Mouse (Mus musculus): ENCODE measurements around the gene Itgb4. TPM values are rescaled to one million over a fixed set of nuclear protein-coding genes. Genes with fewer than 3 reads are reported as not detected.
"Not testable (repeated sequence)": the region's sequence is repeated elsewhere in the genome, so short reads cannot be mapped to it uniquely, and the experiment has no call there.

The Itgb4 gene
- polyA plus RNA-seq, 1 experiment: 8.0 TPM

GRCm38 (mm10) chr11:116011529-116012261 lies 37.2 kb downstream of the Itgb4 start:
- Histone ChIP-seq H3K27ac (ENCODE audit: insufficient read depth, low read length) (no peak overlapping the region), H3K4me3 (ENCODE audit: insufficient read depth, low read length) (peak overlapping the region; percentile 58)

GRCm38 (mm10) chr11:116012262-116012947 lies 37.9 kb downstream of the Itgb4 start, which contains the start of gene Galk1:
TSS of gene Galk1 (minus strand) at chr11:116012719.
- no peak for TF ChIP-seq CTCF (IDR thresholded peaks at IDR 0.05; ENCODE audit: extremely low read depth, insufficient read depth, low read length)
- TF ChIP-seq POLR2A (IDR thresholded peaks at IDR 0.05; ENCODE audit: extremely low read depth, insufficient read depth, low read length): 0 out of 2 replicates have a peak, but pooled peaks have one; percentile 26
- H3K4me3 ChIP-seq (ENCODE audit: insufficient read depth, low read length): peak within 1 kb of the TSS; percentile 58
- no peak within 1 kb of the TSS for H3K27ac ChIP-seq (ENCODE audit: insufficient read depth, low read length)

More at GRCm38 (mm10) chr11:116011529-116012261, 37.2 kb downstream of the Itgb4 start:
- TF ChIP-seq POLR2A (IDR thresholded peaks at IDR 0.05; ENCODE audit: extremely low read depth, insufficient read depth, low read length): no peak
- no peak for TF ChIP-seq CTCF (IDR thresholded peaks at IDR 0.05; ENCODE audit: extremely low read depth, insufficient read depth, low read length)
- no peaks in the 10 kb centered on the region; the same call in 1 of the 2 replicates for H3K4me1 ChIP-seq (ENCODE audit: control insufficient read depth, insufficient read depth, low read length)

GRCm38 (mm10) chr11:116014821-116015220 lies 40.3 kb downstream of the Itgb4 start:
- Histone ChIP-seq H3K4me3 (ENCODE audit: insufficient read depth, low read length) (no peak overlapping the region), H3K4me1 (ENCODE audit: control insufficient read depth, insufficient read depth, low read length) (no peaks in the 10 kb centered on the region; the same call in 1 of the 2 replicates), H3K27ac (ENCODE audit: insufficient read depth, low read length) (no peak overlapping the region)
- TF ChIP-seq CTCF (IDR thresholded peaks at IDR 0.05; ENCODE audit: extremely low read depth, insufficient read depth, low read length) (no peak), POLR2A (IDR thresholded peaks at IDR 0.05; ENCODE audit: extremely low read depth, insufficient read depth, low read length) (no peak)

More at GRCm38 (mm10) chr11:116012262-116012947, 37.9 kb downstream of the Itgb4 start, which contains the start of gene Galk1:
- no peaks in the 10 kb centered on the region; the same call in 1 of the 2 replicates for H3K4me1 ChIP-seq (ENCODE audit: control insufficient read depth, insufficient read depth, low read length)

GRCm38 (mm10) chr11:116018106-116018505 lies 43.6 kb downstream of the Itgb4 start:
- H3K27ac ChIP-seq (ENCODE audit: insufficient read depth, low read length): no peak overlapping the region
- peak; percentile 56 for TF ChIP-seq CTCF (IDR thresholded peaks at IDR 0.05; ENCODE audit: extremely low read depth, insufficient read depth, low read length)
- no peak for TF ChIP-seq POLR2A (IDR thresholded peaks at IDR 0.05; ENCODE audit: extremely low read depth, insufficient read depth, low read length)
- H3K4me3 ChIP-seq (ENCODE audit: insufficient read depth, low read length): no peak overlapping the region
- H3K4me1 ChIP-seq (ENCODE audit: control insufficient read depth, insufficient read depth, low read length): no peaks in the 10 kb centered on the region; the same call in 1 of the 2 replicates

GRCm38 (mm10) chr11:116018867-116019266 lies 44.4 kb downstream of the Itgb4 start:
- H3K4me3 ChIP-seq (ENCODE audit: insufficient read depth, low read length); H3K4me1 ChIP-seq (ENCODE audit: control insufficient read depth, insufficient read depth, low read length); H3K27ac ChIP-seq (ENCODE audit: insufficient read depth, low read length): not testable (repeated sequence)

GRCm38 (mm10) chr11:116019360-116019791 lies 44.9 kb downstream of the Itgb4 start:
- TF ChIP-seq CTCF (IDR thresholded peaks at IDR 0.05; ENCODE audit: extremely low read depth, insufficient read depth, low read length) (no peak), POLR2A (IDR thresholded peaks at IDR 0.05; ENCODE audit: extremely low read depth, insufficient read depth, low read length) (no peak)
- Histone ChIP-seq H3K4me3 (ENCODE audit: insufficient read depth, low read length) (no peak overlapping the region), H3K4me1 (ENCODE audit: control insufficient read depth, insufficient read depth, low read length) (no peaks in the 10 kb centered on the region), H3K27ac (ENCODE audit: insufficient read depth, low read length) (no peak overlapping the region)

GRCm38 (mm10) chr11:116019976-116020411 lies 45.5 kb downstream of the Itgb4 start:
- H3K27ac ChIP-seq (ENCODE audit: insufficient read depth, low read length): no peak overlapping the region
- no peaks in the 10 kb centered on the region for H3K4me1 ChIP-seq (ENCODE audit: control insufficient read depth, insufficient read depth, low read length)
- no peak overlapping the region for H3K4me3 ChIP-seq (ENCODE audit: insufficient read depth, low read length)

GRCm38 (mm10) chr11:116020519-116020922 lies 46.0 kb downstream of the Itgb4 start:
- Histone ChIP-seq H3K4me1 (ENCODE audit: control insufficient read depth, insufficient read depth, low read length) (no peaks in the 10 kb centered on the region), H3K4me3 (ENCODE audit: insufficient read depth, low read length) (no peak overlapping the region), H3K27ac (ENCODE audit: insufficient read depth, low read length) (no peak overlapping the region)
- 0 out of 2 replicates have a peak, but pooled peaks have one; percentile 17 for TF ChIP-seq CTCF (IDR thresholded peaks at IDR 0.05; ENCODE audit: extremely low read depth, insufficient read depth, low read length)
- no peak for TF ChIP-seq POLR2A (IDR thresholded peaks at IDR 0.05; ENCODE audit: extremely low read depth, insufficient read depth, low read length)

More at GRCm38 (mm10) chr11:116019976-116020411, 45.5 kb downstream of the Itgb4 start:
- TF ChIP-seq CTCF (IDR thresholded peaks at IDR 0.05; ENCODE audit: extremely low read depth, insufficient read depth, low read length) (no peak), POLR2A (IDR thresholded peaks at IDR 0.05; ENCODE audit: extremely low read depth, insufficient read depth, low read length) (peak; percentile 41; the same call in 1 of the 2 replicates)

GRCm38 (mm10) chr11:116021328-116022220 lies 47.1 kb downstream of the Itgb4 start:
- Histone ChIP-seq H3K27ac (ENCODE audit: insufficient read depth, low read length) (no peak overlapping the region), H3K4me3 (ENCODE audit: insufficient read depth, low read length) (no peak overlapping the region), H3K4me1 (ENCODE audit: control insufficient read depth, insufficient read depth, low read length) (no peaks in the 10 kb centered on the region)
- TF ChIP-seq POLR2A (IDR thresholded peaks at IDR 0.05; ENCODE audit: extremely low read depth, insufficient read depth, low read length) (no peak), CTCF (IDR thresholded peaks at IDR 0.05; ENCODE audit: extremely low read depth, insufficient read depth, low read length) (no peak)

Measured in cortical plate, adult 2 months (tissue).